ENCODE assay signal across 8 mouse cellular contexts in genomic region chr4:123750707-123751312, GRCm38 (mm10). TPM values are rescaled to one million over a fixed set of nuclear protein-coding genes. Genes with fewer than 3 reads are reported as not detected.
DNase-seq lines count a peak whose midpoint lies in the region; ATAC-seq lines count a peak whose summit lies in the region.

No protein-coding gene starts in this region.

- peaks cover 10% of the 10 kb centered on the region for H3K4me1 ChIP-seq in heart, embryonic 15.5 days (replicated peaks)

- WGBS in heart, embryonic 15.5 days = under 1% methylated on average over 8 of the region's 8 CpGs

- DNase-seq in cerebellum, adult 11-12 months = peak; percentile 45
- DNase-seq in urinary bladder, postnatal 36 days (ENCODE audit: low spot score in 2 of 2) = peak; percentile 22 to 40
- no peak for DNase-seq in urinary bladder, adult 2 months (ENCODE audit: low spot score)
- peak; percentile 32 to 67 for DNase-seq in kidney, postnatal 25 days

- H3K9me3 ChIP-seq in heart, embryonic 15.5 days (replicated peaks) = no peaks in the 10 kb centered on the region

- H3K27me3 ChIP-seq in heart, embryonic 15.5 days = no peaks in the 10 kb centered on the region

- no peaks in the 10 kb centered on the region for H3K36me3 ChIP-seq in heart, embryonic 15.5 days

- H3K27ac ChIP-seq in heart, embryonic 15.5 days = peak overlapping the region; percentile 62

- peak overlapping the region; percentile 72 for H3K4me3 ChIP-seq in heart, embryonic 15.5 days

- peak overlapping the region; percentile 50 for H3K9ac ChIP-seq in heart, embryonic 15.5 days

- peak overlapping the region; percentile 86 for H3K4me2 ChIP-seq in heart, embryonic 15.5 days

- ATAC-seq in cerebellum, adult (ENCODE audit: insufficient number of reproducible peaks, low FRiP score, low TSS enrichment) = no peak
- ATAC-seq in heart, embryonic 15.5 days (replicated peaks; ENCODE audit: insufficient number of reproducible peaks, insufficient read depth, low FRiP score, low read depth) = no peak
- ATAC-seq in megakaryocyte, adult 5-6 weeks (ENCODE audit: poor library complexity, severe bottlenecking) = 0 out of 2 replicates have a peak, but pooled peaks have one; percentile 11
- ATAC-seq in inflammation-experienced regulatory T-cells, adult 6 months = no peak

RNA-seq across cellular contexts. Expression of gene Akirin1, which starts 0.7 kb away (rescaled TPM):
- polyA plus RNA-seq in urinary bladder, adult 2 months (2012; rRNA removed) = 49.3 and 59.1 TPM in 2 replicates
- polyA plus RNA-seq in heart, embryonic 15.5 days (2015; fragmentation: Nextera tagmentation; extraction: Ambion mirVana) = 42.5 and 48.7 TPM in 2 replicates
- total RNA-seq in megakaryocyte, adult 5-6 weeks (2015) = 74.3 and 79.4 TPM in 2 replicates
- total RNA-seq in megakaryocyte, adult 5-6 weeks (2017) = 34.1 and 35.0 TPM in 2 replicates
- 10 to 100 TPM; 10.8 to 20.6 (median 12.6) TPM for polyA plus RNA-seq in inflammation-experienced regulatory T-cells, adult 6 months (2017; shearing (Covaris generic))

RNA-seq across cellular contexts. Expression of gene Ndufs5, which starts 32.8 kb away (rescaled TPM):
- 312 and 316 TPM in 2 replicates for polyA plus RNA-seq in urinary bladder, adult 2 months (2012; rRNA removed)
- 423 and 551 TPM in 2 replicates for polyA plus RNA-seq in heart, embryonic 15.5 days (2015; fragmentation: Nextera tagmentation; extraction: Ambion mirVana)
- 109 and 130 TPM in 2 replicates for total RNA-seq in megakaryocyte, adult 5-6 weeks (2015)
- 110 and 139 TPM in 2 replicates for total RNA-seq in megakaryocyte, adult 5-6 weeks (2017)
- polyA plus RNA-seq in inflammation-experienced regulatory T-cells, adult 6 months (2017; shearing (Covaris generic)) = 100 to 1,000 TPM; 125 to 184 (median 133) TPM

RNA-seq across cellular contexts. Expression of gene Rhbdl2, which starts 36.9 kb away (rescaled TPM):
- 29.8 and 38.1 TPM in 2 replicates for polyA plus RNA-seq in urinary bladder, adult 2 months (2012; rRNA removed)
- 1.5 and 4.7 TPM in 2 replicates for polyA plus RNA-seq in heart, embryonic 15.5 days (2015; fragmentation: Nextera tagmentation; extraction: Ambion mirVana)
- not detected in 2 replicates for total RNA-seq in megakaryocyte, adult 5-6 weeks (2015)
- total RNA-seq in megakaryocyte, adult 5-6 weeks (2017) = not detected in 2 replicates
- under 1 TPM in 1 of 3 experiments, not detected in 2; 0.51 TPM for polyA plus RNA-seq in inflammation-experienced regulatory T-cells, adult 6 months (2017; shearing (Covaris generic))
